Mouse (Mus musculus): Measurements from ENCODE around the gene Psd. TPM values are rescaled to one million over a fixed set of nuclear protein-coding genes. Genes with fewer than 3 reads are reported as not detected.
A peak's percentile ranks its signal among the peaks of the same experiment; 100 is the strongest.

Gene Psd
- polyA plus RNA-seq, 1 experiment from 2014 or later: 11.9 TPM

- H3K27me3 ChIP-seq: no peaks in the 10 kb centered on the region
- no peak for DNase-seq (ENCODE audit: low read depth, low spot score)
- in situ Hi-C loops (cut with MboI; ENCODE audit: low pct_unique_long_range_greater_than_20kb): no loop called here
- CTCF ChIA-PET: interaction anchor here (0.8 to 1.7 kb wide), 3 partner anchors 15 to 27 kb away, joined by 3 to 4 read pairs (median 3); no protein-coding TSS in a partner anchor
- no peak for TF ChIP-seq CTCF (IDR thresholded peaks at IDR 0.05)
- ATAC-seq: no peak
- POLR2A ChIA-PET: interaction anchor here (0.6 kb wide), 1 partner anchor 11 kb away, joined by 3 read pairs; no protein-coding TSS in a partner anchor
These were observed 30.7 kb upstream of the Psd start for GRCm38 (mm10) chr19:46357344-46358280.

GRCm38 (mm10) chr19:46356701-46357138, 29.8 kb upstream of the Psd start:
- ChIA-PET POLR2A (no interaction called here), CTCF (interaction anchor here (0.5 to 1.7 kb wide), 5 partner anchors 12 to 184 kb away, joined by 3 to 4 read pairs (median 4); no protein-coding TSS in a partner anchor)
- H3K27me3 ChIP-seq: no peaks in the 10 kb centered on the region
- peak; percentile 64 for DNase-seq (ENCODE audit: low read depth, low spot score)
- ATAC-seq: peak; percentile 80
- no peak for TF ChIP-seq CTCF (IDR thresholded peaks at IDR 0.05)
- in situ Hi-C loops (cut with MboI; ENCODE audit: low pct_unique_long_range_greater_than_20kb): no loop called here

- in situ Hi-C loops (cut with MboI; ENCODE audit: low pct_unique_long_range_greater_than_20kb): no loop called here
- no peak for TF ChIP-seq CTCF (IDR thresholded peaks at IDR 0.05)
- no peaks in the 10 kb centered on the region for H3K27me3 ChIP-seq
- ChIA-PET CTCF (interaction anchor here (0.8 kb wide), 1 partner anchor 13 kb away, joined by 3 read pairs; no protein-coding TSS in a partner anchor), POLR2A (no interaction called here)
- ATAC-seq (no peak), DNase-seq (ENCODE audit: low read depth, low spot score) (no peak)
These were observed 23.4 kb upstream of the Psd start, which contains the start of gene 2310034G01Rik for GRCm38 (mm10) chr19:46350168-46350932. Gene 2310034G01Rik (minus strand): TSS chr19:46350302.

GRCm38 (mm10) chr19:46349550-46349949, 22.6 kb upstream of the Psd start:
- ChIA-PET POLR2A (no interaction called here), CTCF (no interaction called here)
- H3K27me3 ChIP-seq: peaks cover 5% of the 10 kb centered on the region
- in situ Hi-C loops (cut with MboI; ENCODE audit: low pct_unique_long_range_greater_than_20kb): no loop called here
- DNase-seq (ENCODE audit: low read depth, low spot score) (no peak), ATAC-seq (no peak)
- TF ChIP-seq CTCF (IDR thresholded peaks at IDR 0.05): no peak

- peaks cover 10% of the 10 kb centered on the region for H3K27me3 ChIP-seq
- in situ Hi-C loops (cut with MboI; ENCODE audit: low pct_unique_long_range_greater_than_20kb): no loop called here
- POLR2A ChIA-PET: interaction anchor here (1.1 kb wide), 1 partner anchor 20 kb away, joined by 4 read pairs; no protein-coding TSS in a partner anchor
- TF ChIP-seq CTCF (IDR thresholded peaks at IDR 0.05): no peak
- CTCF ChIA-PET: no interaction called here
- no peak for DNase-seq (ENCODE audit: low read depth, low spot score)
- ATAC-seq: peak; percentile 70
These were observed 22.0 kb upstream of the Psd start for GRCm38 (mm10) chr19:46348761-46349458.

GRCm38 (mm10) chr19:46347936-46348668, 21.1 kb upstream of the Psd start:
- ATAC-seq (no peak), DNase-seq (ENCODE audit: low read depth, low spot score) (no peak)
- in situ Hi-C loops (cut with MboI; ENCODE audit: low pct_unique_long_range_greater_than_20kb): no loop called here
- TF ChIP-seq CTCF (IDR thresholded peaks at IDR 0.05): no peak
- ChIA-PET POLR2A (interaction anchor here (1.1 kb wide), 1 partner anchor 21 kb away, joined by 4 read pairs; no protein-coding TSS in a partner anchor), CTCF (no interaction called here)
- H3K27me3 ChIP-seq: peaks cover 14% of the 10 kb centered on the region

- CTCF ChIA-PET: no interaction called here
- in situ Hi-C loops (cut with MboI; ENCODE audit: low pct_unique_long_range_greater_than_20kb): no loop called here
- no peak for ATAC-seq
These were observed 20.2 kb upstream of the Psd start for GRCm38 (mm10) chr19:46347146-46347545.

GRCm38 (mm10) chr19:46344710-46345419, 17.9 kb upstream of the Psd start:
- ATAC-seq (no peak), DNase-seq (ENCODE audit: low read depth, low spot score) (no peak)
- ChIA-PET CTCF (no interaction called here), POLR2A (no interaction called here)
- peaks cover 14% of the 10 kb centered on the region for H3K27me3 ChIP-seq
- in situ Hi-C loops (cut with MboI; ENCODE audit: low pct_unique_long_range_greater_than_20kb): no loop called here
- no peak for TF ChIP-seq CTCF (IDR thresholded peaks at IDR 0.05)

More at GRCm38 (mm10) chr19:46347146-46347545, 20.2 kb upstream of the Psd start:
- peaks cover 14% of the 10 kb centered on the region for H3K27me3 ChIP-seq
- no peak for DNase-seq (ENCODE audit: low read depth, low spot score)
- POLR2A ChIA-PET: interaction anchor here (0.6 kb wide), 2 partner anchors 11 to 19 kb away, joined by 3 read pairs; no protein-coding TSS in a partner anchor
- no peak for TF ChIP-seq CTCF (IDR thresholded peaks at IDR 0.05)

All from Patski (cell line).